Mouse (Mus musculus) adrenal gland, adult 18-20 months (tissue): ENCODE results near the gene Otud7b. TPM values are rescaled to one million over a fixed set of nuclear protein-coding genes. Genes with fewer than 3 reads are reported as not detected.
"Not testable (repeated sequence)": the region's sequence is repeated elsewhere in the genome, so short reads cannot be mapped to it uniquely, and the experiment has no call there.

Source experiments
- DNase-seq, 2 experiments: peaks; one replicate each; pipeline ENCODE4 v3.0.0; 2021 to 2022; ENCODE audit warnings: low spot score in 2 of 2
- total RNA-seq, 2 experiments: library from RNA; stranded (reverse); gene quantifications; 1 replicate in 1 of 2; 2 replicates in 1 of 2; pipeline ENCODE4 v1.2.3; 2021

Otud7b gene
- total RNA-seq, 2 experiments from 2014 or later, result 32.1 to 35.0 TPM

GRCm38 (mm10) chr3:96174042-96174441, 69.7 kb downstream of the Otud7b start:
- not testable (repeated sequence) for DNase-seq

- no peak for DNase-seq
Measured at GRCm38 (mm10) chr3:96175251-96175650, 70.9 kb downstream of the Otud7b start.

- no peak for DNase-seq
Measured at GRCm38 (mm10) chr3:96178427-96178826, 74.1 kb downstream of the Otud7b start.

GRCm38 (mm10) chr3:96178902-96179301, 74.6 kb downstream of the Otud7b start:
- no peak for DNase-seq

- no peak for DNase-seq
Measured at GRCm38 (mm10) chr3:96179531-96179930, 75.2 kb downstream of the Otud7b start.

GRCm38 (mm10) chr3:96180727-96181477, 76.6 kb downstream of the Otud7b start, which contains the start of gene Sv2a:
Gene Sv2a (plus strand): TSS chr3:96181151.
- DNase-seq, result peak in 1 of 2 experiments; percentile 38

GRCm38 (mm10) chr3:96181510-96182381, 77.4 kb downstream of the Otud7b start:
- DNase-seq, result no peak

GRCm38 (mm10) chr3:96182382-96182776, 78.1 kb downstream of the Otud7b start:
- DNase-seq, result no peak

GRCm38 (mm10) chr3:96192977-96193376, 88.7 kb downstream of the Otud7b start:
- DNase-seq, result no peak

- DNase-seq, result no peak
Measured at GRCm38 (mm10) chr3:96194966-96195365, 90.6 kb downstream of the Otud7b start.

GRCm38 (mm10) chr3:96195616-96196313, 91.4 kb downstream of the Otud7b start:
- DNase-seq, result no peak

GRCm38 (mm10) chr3:96196437-96197128, 92.3 kb downstream of the Otud7b start:
- no peak for DNase-seq

GRCm38 (mm10) chr3:96197129-96197749, 92.9 kb downstream of the Otud7b start:
- DNase-seq, result peak; percentile 77 to 82

GRCm38 (mm10) chr3:96198181-96198580, 93.9 kb downstream of the Otud7b start:
- DNase-seq, result no peak

- DNase-seq, result not testable (repeated sequence)
Measured at GRCm38 (mm10) chr3:96198601-96199251, 94.4 kb downstream of the Otud7b start.

- DNase-seq, result no peak
Measured at GRCm38 (mm10) chr3:96199731-96200130, 95.4 kb downstream of the Otud7b start.

- no peak for DNase-seq
Measured at GRCm38 (mm10) chr3:96207819-96208218, 103.5 kb downstream of the Otud7b start.

GRCm38 (mm10) chr3:96209242-96209641, 104.9 kb downstream of the Otud7b start:
- no peak for DNase-seq
